Mouse (Mus musculus) MEL (cell line): ENCODE measurements at regions not wholly inside any gene's neighbourhood (a gene's known extent, or its start where the extent isn't known, plus 50 kb on each side); places are given as distances from the start of the nearest gene placed in this dataset.

ENCODE experiments used
- CHD2 ChIP-seq: IDR thresholded peaks from 2 replicates; pipeline ENCODE4 v1.6.1; 2011; ENCODE audit warnings: low read length, improper control_type of control experiment
- CTCF ChIP-seq, 3 experiments: IDR thresholded peaks in 2 of 3; conservative IDR thresholded peaks in 1 of 3; 2 replicates each; pipeline ENCODE4 v1.5.1; 2011 to 2012; ENCODE audit warnings: low read length in 3 of 3, low read depth in 2 of 3, mild to moderate bottlenecking in 2 of 3, improper control_type of control experiment in 1 of 3, inconsistent platforms in 1 of 3, mixed read lengths in 1 of 3, moderate library complexity in 1 of 3; ENCODE audit not compliant: control insufficient read depth in 1 of 3, insufficient read depth in 1 of 3, poor library complexity in 1 of 3, severe bottlenecking in 1 of 3
- POLR2AphosphoS5 ChIP-seq: IDR thresholded peaks from 2 replicates; pipeline ENCODE4 v1.6.1; 2012; ENCODE audit warnings: low read depth, borderline replicate concordance, mild to moderate bottlenecking, inconsistent platforms, low read length, moderate library complexity, mixed read lengths
- RCOR1 ChIP-seq: IDR thresholded peaks from 2 replicates; pipeline ENCODE4 v1.6.1; 2012; ENCODE audit warnings: low read depth, mild to moderate bottlenecking, inconsistent platforms, low read length, improper control_type of control experiment
- USF2 ChIP-seq, 2 experiments: IDR thresholded peaks; 2 replicates each; pipeline ENCODE4 v1.6.1; 2011 to 2012; ENCODE audit warnings: improper control_type of control experiment in 2 of 2, low read length in 2 of 2, borderline replicate concordance in 1 of 2, inconsistent platforms in 1 of 2, low read depth in 1 of 2, mild to moderate bottlenecking in 1 of 2; ENCODE audit not compliant: insufficient read depth in 1 of 2
- ZNF384 ChIP-seq: IDR thresholded peaks from 2 replicates; pipeline ENCODE4 v1.6.1; 2012; ENCODE audit warnings: low read depth, mild to moderate bottlenecking, inconsistent platforms, low read length, improper control_type of control experiment

GRCm38 (mm10) chr12:69451110-69451509, 78.9 kb upstream of the Gm9887 start:
- TF ChIP-seq POLR2AphosphoS5 (no peak), ZNF384 (no peak), CHD2 (no peak), CTCF (IDR thresholded peaks at IDR 0.05 in 2 of 3, conservative IDR thresholded peaks at IDR 0.05 in 1 of 3; ENCODE audit: control insufficient read depth in 1 of 3, insufficient read depth in 1 of 3, low read depth in 2 of 3, low read length in 3 of 3, poor library complexity in 1 of 3, severe bottlenecking in 1 of 3) (no peak), RCOR1 (no peak), USF2 (IDR thresholded peaks at IDR 0.05; ENCODE audit: borderline replicate concordance in 1 of 2, insufficient read depth in 1 of 2, low read depth in 1 of 2, low read length in 2 of 2) (no peak)
